Mouse (Mus musculus): ENCODE data around the gene Des.
A peak's percentile ranks its signal among the peaks of the same experiment; 100 is the strongest.

Des gene

DNA sequence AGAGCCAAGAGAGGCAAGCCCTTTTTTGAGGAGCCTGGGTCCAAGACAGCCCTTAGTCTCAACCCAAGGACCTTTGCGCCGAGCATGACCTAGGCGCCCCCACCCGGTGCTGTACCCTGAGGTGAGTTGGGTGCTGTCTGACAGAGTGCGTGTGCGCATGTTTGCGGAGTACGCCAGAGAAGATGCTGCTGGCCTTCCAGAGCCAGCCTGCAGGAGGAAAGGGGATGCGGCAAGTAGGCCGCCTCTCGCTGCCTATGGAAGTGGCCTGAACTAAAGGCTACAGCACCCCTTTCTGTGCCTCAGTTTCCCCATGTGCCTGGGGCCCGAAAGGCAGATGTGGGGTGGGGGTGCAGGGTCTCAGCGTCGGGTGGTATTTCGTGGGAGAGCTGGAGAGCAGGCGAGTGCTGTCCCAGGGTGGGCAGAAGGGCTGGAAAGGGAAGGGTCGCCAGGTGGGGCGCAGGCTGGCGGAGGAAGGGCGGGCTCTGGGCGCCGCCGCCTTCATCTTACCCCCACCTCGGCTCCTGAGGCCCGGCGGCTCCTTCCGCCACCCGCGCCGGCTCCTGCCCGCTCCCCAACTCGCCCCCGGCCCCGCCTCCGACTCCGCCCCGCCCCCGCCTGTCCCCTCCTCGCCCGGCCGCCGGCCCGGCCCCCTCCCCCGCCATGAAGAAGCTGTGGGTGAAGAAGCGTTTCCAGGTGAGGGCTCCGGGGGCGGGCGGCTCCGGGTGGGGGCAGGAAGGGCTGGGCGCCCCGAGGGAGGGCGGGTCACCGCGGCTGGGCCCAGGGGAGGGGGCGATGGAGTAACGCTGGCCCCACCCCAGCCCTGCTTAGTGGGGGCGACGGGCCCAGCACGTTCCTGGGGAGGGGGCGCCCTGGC lies 21.6 kb downstream of the Des start:
- no peak for DNase-seq (ENCODE audit: extremely low read depth, low read depth)

GRCm38 (mm10) chr1:75382356-75383071 lies 22.4 kb downstream of the Des start:
- DNase-seq (ENCODE audit: extremely low read depth, low read depth): no peak

GRCm38 (mm10) chr1:75384470-75385141 lies 24.5 kb downstream of the Des start:
- DNase-seq (ENCODE audit: extremely low read depth, low read depth): no peak

DNA sequence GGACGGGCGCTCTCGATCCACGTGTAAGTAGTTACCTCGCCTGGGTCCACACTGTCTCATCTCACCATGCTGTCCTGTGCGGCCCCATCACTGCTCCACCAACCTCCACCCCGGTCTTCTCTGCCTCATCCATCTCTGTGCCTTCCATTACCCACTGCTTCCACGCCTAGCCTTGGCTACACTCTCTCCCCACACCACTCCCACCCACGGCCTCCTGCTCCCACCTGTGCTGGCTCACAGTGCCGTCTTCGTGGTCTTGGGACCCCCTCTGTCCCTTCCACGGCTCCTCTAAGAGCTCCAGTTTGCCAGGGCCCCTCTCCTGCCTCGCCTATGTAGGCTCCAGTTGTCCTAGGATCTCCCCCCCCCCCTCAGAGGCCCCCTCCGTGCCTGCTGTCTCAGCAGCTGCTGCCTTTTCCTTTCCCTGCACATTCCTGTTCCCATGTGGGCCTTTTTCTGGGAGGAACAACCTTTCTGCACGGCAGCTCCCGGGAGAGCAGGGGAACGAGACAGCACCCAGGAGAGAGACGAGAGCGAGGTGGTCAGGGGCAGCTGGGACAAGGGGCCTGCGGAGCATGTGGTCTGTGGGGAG lies 25.1 kb downstream of the Des start:
- DNase-seq (ENCODE audit: extremely low read depth, low read depth): no peak

DNA sequence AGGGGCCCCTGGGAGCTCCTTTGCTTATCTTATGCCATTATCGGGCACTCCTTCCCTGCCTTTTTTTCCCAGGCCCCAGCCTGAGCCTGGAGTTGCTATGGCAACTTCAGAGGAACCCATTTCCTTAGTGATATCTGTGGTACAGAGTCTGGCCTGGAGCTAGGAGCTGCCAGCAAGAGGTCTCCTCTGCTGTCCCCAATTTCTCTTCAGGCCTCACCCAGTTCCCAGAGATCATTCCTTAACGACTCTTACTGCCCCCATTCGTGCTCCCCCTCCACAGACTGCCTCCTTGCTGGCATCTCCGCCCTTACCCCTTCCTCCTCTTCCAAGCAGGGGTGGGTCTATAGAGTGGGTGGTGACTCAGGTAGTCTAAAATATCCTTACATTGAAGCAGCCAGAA lies 26.0 kb downstream of the Des start:
- no peak for DNase-seq (ENCODE audit: extremely low read depth, low read depth)

DNA sequence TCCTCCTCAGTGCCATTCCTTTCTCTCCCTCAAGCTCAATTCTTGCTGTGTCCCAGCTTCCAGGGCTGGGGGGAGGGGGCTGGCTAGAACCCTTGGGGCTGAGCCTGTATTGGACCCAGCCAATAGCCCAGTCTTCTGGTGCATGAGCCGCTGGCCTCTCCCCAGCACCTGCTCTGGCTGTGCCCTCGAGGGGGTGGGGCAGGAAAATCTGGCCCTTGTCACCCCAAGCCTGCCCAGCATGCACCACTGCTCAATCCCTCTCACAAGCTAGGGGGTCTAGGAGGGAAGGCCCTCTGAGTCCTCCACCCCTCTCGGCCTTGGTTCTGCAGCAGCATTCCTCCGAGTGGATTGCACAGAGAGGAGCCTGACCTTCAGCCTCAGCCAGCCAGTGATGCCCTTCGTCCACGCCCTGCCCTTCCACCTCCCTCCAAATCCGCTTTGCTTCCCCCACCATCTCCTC lies 27.4 kb downstream of the Des start:
- DNase-seq (ENCODE audit: extremely low read depth, low read depth): no peak

- no peak for DNase-seq (ENCODE audit: extremely low read depth, low read depth)
Measured at GRCm38 (mm10) chr1:75387929-75388897, 28.1 kb downstream of the Des start.

DNA sequence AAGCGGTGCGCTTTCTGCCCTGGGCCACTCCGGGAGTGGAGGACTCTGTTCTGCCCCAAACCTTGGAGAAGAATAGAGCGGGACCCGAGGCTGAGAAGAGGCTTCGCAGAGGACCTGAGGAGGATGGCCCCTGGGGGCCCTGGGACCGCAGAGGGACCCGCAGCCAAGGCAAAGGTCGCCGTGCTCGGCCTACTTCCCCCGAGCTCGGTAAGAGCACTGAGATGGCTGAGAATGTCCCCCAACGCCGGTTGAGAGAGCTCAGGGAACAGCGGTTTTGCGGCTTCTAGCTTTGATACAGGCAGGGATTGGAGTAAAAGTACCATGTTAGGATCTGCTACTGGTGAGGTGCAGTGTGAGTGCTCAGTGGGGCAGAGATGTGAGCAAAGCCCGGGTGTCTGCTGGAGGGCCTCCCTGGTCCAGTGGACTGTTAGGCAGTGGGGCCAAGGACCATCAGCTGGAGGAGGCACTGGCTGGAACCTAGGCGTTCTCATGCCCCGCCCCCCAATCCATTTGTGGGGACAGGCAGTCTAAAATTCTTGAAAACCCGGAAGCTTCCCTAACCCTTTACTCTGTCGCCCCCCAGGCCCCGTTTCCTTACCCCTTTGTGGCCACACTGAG lies 28.9 kb downstream of the Des start:
- DNase-seq (ENCODE audit: extremely low read depth, low read depth): no peak

DNA sequence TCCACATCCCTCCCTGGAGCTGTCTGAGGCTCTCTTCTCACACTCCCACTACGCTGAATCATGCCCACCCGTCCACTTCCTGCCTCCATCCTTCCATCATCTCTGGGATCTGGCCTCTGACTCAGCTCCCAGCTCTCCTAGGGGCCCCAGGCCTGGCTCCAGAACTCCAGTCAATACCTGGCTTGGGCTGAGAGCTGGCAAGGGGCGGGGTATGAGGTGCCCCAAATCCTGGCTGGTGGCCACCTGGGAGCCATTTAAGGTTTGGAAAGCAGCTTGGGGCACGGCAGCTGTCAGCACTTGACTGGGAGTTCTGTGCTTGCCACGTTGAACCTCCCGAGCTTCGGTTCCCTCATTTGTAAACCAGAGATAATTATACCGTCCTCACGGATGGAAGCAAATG lies 33.0 kb downstream of the Des start:
- no peak for DNase-seq (ENCODE audit: extremely low read depth, low read depth)

- DNase-seq (ENCODE audit: extremely low read depth, low read depth): no peak
Measured at GRCm38 (mm10) chr1:75393846-75394245, 33.7 kb downstream of the Des start.

DNA sequence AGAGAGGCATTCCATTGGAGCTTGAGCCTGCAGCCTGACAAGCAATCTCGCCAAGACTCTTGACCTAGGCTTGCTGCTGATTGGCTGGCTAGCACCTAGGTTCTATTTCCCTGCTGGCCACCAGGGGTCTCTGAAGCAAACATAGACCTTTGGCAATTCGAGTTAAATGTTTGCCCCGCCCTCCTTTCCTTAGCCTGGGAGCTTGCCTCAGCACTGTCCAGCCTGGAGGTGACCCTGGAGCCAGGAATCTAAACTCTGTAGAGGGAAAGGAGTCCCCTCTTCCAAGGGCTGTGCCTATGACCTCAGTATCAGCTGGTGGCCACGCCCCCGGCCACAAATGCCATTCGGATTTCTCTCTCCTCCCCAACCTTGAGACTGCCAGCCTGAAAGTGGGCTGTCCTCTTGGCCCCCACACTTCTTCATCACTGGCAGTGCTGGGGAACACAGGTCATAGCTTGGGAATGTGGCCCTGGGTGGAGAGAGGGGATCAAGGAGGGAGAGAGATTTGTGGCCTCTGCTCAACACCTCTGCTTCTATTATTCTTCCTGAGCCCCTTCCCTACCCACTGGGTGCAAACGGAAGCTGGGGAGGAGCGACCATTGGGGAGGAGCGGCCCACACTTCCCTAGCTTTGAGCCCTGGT lies 38.8 kb downstream of the Des start:
- peak; percentile 49 for DNase-seq (ENCODE audit: extremely low read depth, low read depth)

GRCm38 (mm10) chr1:75399755-75400492 lies 39.8 kb downstream of the Des start:
- DNase-seq (ENCODE audit: extremely low read depth, low read depth): no peak

- no peak for DNase-seq (ENCODE audit: extremely low read depth, low read depth)
Measured at GRCm38 (mm10) chr1:75400493-75401115, 40.5 kb downstream of the Des start.

DNA sequence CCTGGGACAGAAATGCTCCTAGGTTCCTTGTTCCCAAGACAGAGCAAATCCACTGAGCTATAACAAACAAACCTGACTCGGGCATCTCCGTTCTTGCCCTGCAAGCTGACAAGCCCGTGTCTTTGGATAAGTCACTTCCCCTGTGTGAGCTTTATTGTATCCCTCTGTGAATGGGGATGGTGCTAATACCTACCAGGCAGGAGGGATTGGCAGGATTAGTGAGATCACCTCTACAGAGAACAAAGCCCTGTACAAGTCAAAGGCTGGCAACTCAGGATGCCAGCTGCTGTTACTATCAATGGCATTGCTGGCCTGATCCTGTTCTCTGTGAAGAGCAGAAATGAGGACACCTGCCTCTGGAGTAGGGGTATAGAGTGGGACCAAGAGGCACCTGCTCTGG lies 45.4 kb downstream of the Des start:
- DNase-seq (ENCODE audit: extremely low read depth, low read depth): no peak

DNA sequence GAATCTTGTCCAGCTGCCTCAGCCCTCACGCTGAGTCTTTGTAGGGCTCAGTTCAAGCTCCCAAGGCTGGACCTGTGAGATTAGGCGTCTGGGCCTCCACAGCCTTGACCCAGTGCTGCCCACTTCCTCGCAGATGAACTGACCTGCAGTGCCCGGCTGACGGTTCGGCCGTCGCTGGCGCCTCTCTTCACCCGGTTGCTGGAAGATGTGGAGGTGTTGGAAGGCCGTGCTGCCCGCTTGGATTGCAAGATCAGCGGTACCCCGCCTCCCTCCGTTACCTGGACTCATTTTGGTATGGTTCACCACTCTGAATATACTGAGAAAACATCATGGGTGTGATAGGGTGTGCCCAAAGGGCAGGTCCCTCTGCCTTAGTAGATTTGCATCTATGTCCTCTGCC lies 46.0 kb downstream of the Des start:
- no peak for DNase-seq (ENCODE audit: extremely low read depth, low read depth)

DNA sequence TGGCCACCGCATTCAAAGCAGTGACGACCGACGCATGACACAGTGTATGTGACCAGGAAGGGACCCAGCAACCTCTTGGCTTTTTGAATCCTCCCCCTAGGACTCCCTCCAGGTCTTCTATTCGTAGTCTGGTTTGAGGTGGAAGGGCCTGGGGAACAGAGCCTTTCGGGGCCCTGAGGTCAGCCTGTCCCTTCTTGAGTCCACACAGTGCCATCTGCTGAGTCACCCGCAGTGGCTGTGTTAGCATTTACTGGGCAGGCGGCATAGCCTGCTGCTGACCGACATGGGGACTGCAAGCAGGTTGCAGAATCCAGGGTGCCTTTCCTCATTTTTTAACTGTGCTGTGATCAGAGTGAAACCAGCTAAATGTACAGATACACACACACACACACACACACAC lies 46.9 kb downstream of the Des start:
- no peak for DNase-seq (ENCODE audit: extremely low read depth, low read depth)

DNA sequence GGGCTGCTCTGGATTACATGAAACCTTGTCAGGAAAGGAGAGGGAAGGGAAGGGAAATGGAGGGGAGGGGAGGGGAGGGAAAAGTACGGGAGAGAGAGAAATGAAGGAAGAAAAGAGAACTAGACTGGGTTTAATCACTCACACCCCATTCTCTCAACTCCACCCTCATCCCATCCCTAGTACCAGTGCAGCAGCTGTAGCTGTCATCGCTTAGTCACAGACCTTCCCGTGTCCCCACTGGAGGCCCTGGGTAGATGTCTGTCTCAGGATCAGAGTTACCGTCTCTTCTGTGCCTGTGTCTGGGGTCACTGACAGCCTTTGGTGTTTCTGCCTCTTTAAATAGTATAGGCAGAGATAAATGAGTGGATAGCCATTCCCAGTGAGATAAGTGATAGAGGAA lies 48.1 kb downstream of the Des start:
- DNase-seq (ENCODE audit: extremely low read depth, low read depth): no peak

DNA sequence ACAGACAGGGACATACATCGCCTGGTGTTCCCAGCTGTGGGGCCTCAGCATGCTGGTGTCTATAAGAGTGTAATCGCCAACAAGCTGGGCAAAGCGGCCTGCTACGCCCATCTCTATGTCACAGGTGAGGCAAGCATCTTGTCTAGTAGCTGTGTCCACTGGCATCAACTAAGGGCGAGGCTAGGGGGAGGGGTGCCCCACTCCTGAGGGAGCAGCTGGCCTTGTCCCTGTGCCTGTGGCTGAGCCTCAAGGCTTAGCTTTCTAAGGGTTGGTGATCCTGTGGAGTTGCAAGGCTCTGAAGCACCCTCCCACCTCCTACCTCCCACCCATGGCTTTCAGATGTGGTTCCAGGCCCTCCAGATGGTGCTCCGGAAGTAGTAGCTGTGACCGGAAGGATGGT lies 49.8 kb downstream of the Des start:
- no peak for DNase-seq (ENCODE audit: extremely low read depth, low read depth)

- DNase-seq (ENCODE audit: extremely low read depth, low read depth): no peak
Measured at GRCm38 (mm10) chr1:75412196-75412595, 52.1 kb downstream of the Des start.

Measured in MEL-GATA-1-ER (cell line).